Mouse (Mus musculus): ENCODE data around the gene Mthfd1l. TPM values are rescaled to one million over a fixed set of nuclear protein-coding genes. Genes with fewer than 3 reads are reported as not detected.
"Not testable (repeated sequence)": the region's sequence is repeated elsewhere in the genome, so short reads cannot be mapped to it uniquely, and the experiment has no call there.

Gene Mthfd1l
- polyA plus RNA-seq, 1 experiment from 2014 or later = 13.0 TPM

GRCm38 (mm10) chr10:4070061-4070460 is 97.1 kb downstream of the Mthfd1l start:
- H3K9me3 ChIP-seq = no peaks in the 10 kb centered on the region
- 90% methylated on average over 7 of the region's 7 CpGs for WGBS

GRCm38 (mm10) chr10:4071069-4071844 is 98.3 kb downstream of the Mthfd1l start:
- Histone ChIP-seq H3K27ac (replicated peaks) (no peak overlapping the region), H3K9ac (no peak overlapping the region), H3K4me3 (no peak overlapping the region), H3K9me3 (no peaks in the 10 kb centered on the region), H3K27me3 (replicated peaks) (no peaks in the 10 kb centered on the region), H3K4me1 (peaks cover 14% of the 10 kb centered on the region), H3K36me3 (0 out of 2 replicates have a peak, but pooled peaks cover 4% of the 10 kb centered on the region), H3K4me2 (no peak overlapping the region)
- no peak for ATAC-seq (ENCODE audit: extremely low read depth, insufficient number of reproducible peaks, low FRiP score, low TSS enrichment)
- 73% methylated on average over 8 of the region's 8 CpGs for WGBS

More at GRCm38 (mm10) chr10:4070061-4070460, 97.1 kb downstream of the Mthfd1l start:
- Histone ChIP-seq H3K36me3 (0 out of 2 replicates have a peak, but pooled peaks cover 4% of the 10 kb centered on the region), H3K4me1 (peaks cover 16% of the 10 kb centered on the region), H3K9ac (no peak overlapping the region), H3K4me3 (no peak overlapping the region), H3K4me2 (no peak overlapping the region), H3K27me3 (replicated peaks) (no peaks in the 10 kb centered on the region), H3K27ac (replicated peaks) (no peak overlapping the region)
- ATAC-seq (ENCODE audit: extremely low read depth, insufficient number of reproducible peaks, low FRiP score, low TSS enrichment) = no peak

GRCm38 (mm10) chr10:4071845-4072345 is 99.0 kb downstream of the Mthfd1l start:
- no peaks in the 10 kb centered on the region for H3K27me3 ChIP-seq (replicated peaks)
- no peak for ATAC-seq (ENCODE audit: extremely low read depth, insufficient number of reproducible peaks, low FRiP score, low TSS enrichment)
- H3K36me3 ChIP-seq = 0 out of 2 replicates have a peak, but pooled peaks cover 4% of the 10 kb centered on the region
- H3K4me3 ChIP-seq = no peak overlapping the region
- H3K9ac ChIP-seq = no peak overlapping the region
- no peak overlapping the region for H3K4me2 ChIP-seq
- peaks cover 14% of the 10 kb centered on the region for H3K4me1 ChIP-seq
- WGBS = 47% methylated on average over 6 of the region's 6 CpGs
- no peaks in the 10 kb centered on the region for H3K9me3 ChIP-seq
- no peak overlapping the region for H3K27ac ChIP-seq (replicated peaks)

GRCm38 (mm10) chr10:4072491-4072890 is 99.6 kb downstream of the Mthfd1l start:
- not testable (repeated sequence) for H3K27ac ChIP-seq (replicated peaks); H3K27me3 ChIP-seq (replicated peaks); H3K36me3 ChIP-seq; H3K9ac ChIP-seq; H3K4me3 ChIP-seq; H3K9me3 ChIP-seq; H3K4me2 ChIP-seq; ATAC-seq (ENCODE audit: extremely low read depth, insufficient number of reproducible peaks, low FRiP score, low TSS enrichment)
- H3K4me1 ChIP-seq = peaks cover 17% of the 10 kb centered on the region
- WGBS = 76% methylated on average over 4 of the region's 4 CpGs

GRCm38 (mm10) chr10:4078220-4078840 is 105.4 kb downstream of the Mthfd1l start:
- ATAC-seq (ENCODE audit: extremely low read depth, insufficient number of reproducible peaks, low FRiP score, low TSS enrichment) = no peak
- WGBS = 47% methylated on average over 9 of the region's 9 CpGs
- no peaks in the 10 kb centered on the region for H3K9me3 ChIP-seq
- H3K9ac ChIP-seq = peak overlapping the region; percentile 44; the same call in 1 of the 2 replicates
- H3K4me1 ChIP-seq = peaks cover 33% of the 10 kb centered on the region
- peak overlapping the region; percentile 87 for H3K27ac ChIP-seq (replicated peaks)
- H3K4me2 ChIP-seq = no peak overlapping the region
- H3K36me3 ChIP-seq = 0 out of 2 replicates have a peak, but pooled peaks cover 5% of the 10 kb centered on the region
- H3K4me3 ChIP-seq = no peak overlapping the region
- H3K27me3 ChIP-seq (replicated peaks) = no peaks in the 10 kb centered on the region

- H3K9me3 ChIP-seq = no peaks in the 10 kb centered on the region
- H3K4me2 ChIP-seq = peak overlapping the region; percentile 39
- no peak; the same call in 1 of the 2 replicates for ATAC-seq (ENCODE audit: extremely low read depth, insufficient number of reproducible peaks, low FRiP score, low TSS enrichment)
- H3K4me1 ChIP-seq = peaks cover 33% of the 10 kb centered on the region
- peak overlapping the region; percentile 87 for H3K27ac ChIP-seq (replicated peaks)
- H3K9ac ChIP-seq = peak overlapping the region; percentile 44
- WGBS = 38% methylated on average over 8 of the region's 8 CpGs
- H3K4me3 ChIP-seq = no peak overlapping the region
- no peaks in the 10 kb centered on the region for H3K27me3 ChIP-seq (replicated peaks)
- peaks cover 8% of the 10 kb centered on the region for H3K36me3 ChIP-seq
Measured at GRCm38 (mm10) chr10:4078979-4079630, 106.2 kb downstream of the Mthfd1l start.

- WGBS = 45% methylated on average over 15 of the region's 15 CpGs
Measured at GRCm38 (mm10) chr10:4079643-4080244, 106.8 kb downstream of the Mthfd1l start.

GRCm38 (mm10) chr10:4083609-4084008 is 110.7 kb downstream of the Mthfd1l start:
- Histone ChIP-seq H3K4me3 (no peak overlapping the region), H3K36me3 (peaks cover 33% of the 10 kb centered on the region), H3K9me3 (no peaks in the 10 kb centered on the region), H3K27ac (replicated peaks) (no peak overlapping the region), H3K4me1 (peaks cover 20% of the 10 kb centered on the region), H3K9ac (no peak overlapping the region), H3K4me2 (no peak overlapping the region), H3K27me3 (replicated peaks) (no peaks in the 10 kb centered on the region)
- WGBS = 85% methylated on average over 9 of the region's 9 CpGs
- ATAC-seq (ENCODE audit: extremely low read depth, insufficient number of reproducible peaks, low FRiP score, low TSS enrichment) = no peak

More at GRCm38 (mm10) chr10:4079643-4080244, 106.8 kb downstream of the Mthfd1l start:
- peaks cover 33% of the 10 kb centered on the region for H3K4me1 ChIP-seq
- no peaks in the 10 kb centered on the region for H3K27me3 ChIP-seq (replicated peaks)
- peaks cover 15% of the 10 kb centered on the region for H3K36me3 ChIP-seq
- H3K27ac ChIP-seq (replicated peaks) = peak overlapping the region; percentile 87
- ATAC-seq (ENCODE audit: extremely low read depth, insufficient number of reproducible peaks, low FRiP score, low TSS enrichment) = peak; percentile 35; the same call in 1 of the 2 replicates
- peak overlapping the region; percentile 39 for H3K4me2 ChIP-seq
- H3K9ac ChIP-seq = no peak overlapping the region
- H3K4me3 ChIP-seq = no peak overlapping the region; the same call in 1 of the 2 replicates
- no peaks in the 10 kb centered on the region for H3K9me3 ChIP-seq

GRCm38 (mm10) chr10:4084907-4085306 is 112.0 kb downstream of the Mthfd1l start:
- Histone ChIP-seq H3K27me3 (replicated peaks) (no peaks in the 10 kb centered on the region), H3K9me3 (no peaks in the 10 kb centered on the region), H3K27ac (replicated peaks) (no peak overlapping the region), H3K4me2 (no peak overlapping the region), H3K4me1 (peaks cover 7% of the 10 kb centered on the region), H3K36me3 (peaks cover 43% of the 10 kb centered on the region), H3K9ac (no peak overlapping the region), H3K4me3 (no peak overlapping the region)
- 88% methylated on average over 4 of the region's 4 CpGs for WGBS
- ATAC-seq (ENCODE audit: extremely low read depth, insufficient number of reproducible peaks, low FRiP score, low TSS enrichment) = no peak

- 70% methylated on average over 7 of the region's 7 CpGs for WGBS
- Histone ChIP-seq H3K9ac (no peak overlapping the region), H3K4me3 (no peak overlapping the region), H3K27ac (replicated peaks) (no peak overlapping the region), H3K9me3 (no peaks in the 10 kb centered on the region), H3K4me2 (no peak overlapping the region), H3K36me3 (peaks cover 50% of the 10 kb centered on the region), H3K27me3 (replicated peaks) (no peaks in the 10 kb centered on the region), H3K4me1 (peaks cover 2% of the 10 kb centered on the region; the same call in 1 of the 2 replicates)
- ATAC-seq (ENCODE audit: extremely low read depth, insufficient number of reproducible peaks, low FRiP score, low TSS enrichment) = no peak
Measured at GRCm38 (mm10) chr10:4085363-4086141, 112.6 kb downstream of the Mthfd1l start.

Data from heart, embryonic 13.5 days (tissue).